Mouse (Mus musculus) spleen, adult 10 weeks (tissue): ENCODE measurements around the gene Tgfbr3. TPM values are rescaled to one million over a fixed set of nuclear protein-coding genes. Genes with fewer than 3 reads are reported as not detected.

Experiments used
- polyA plus RNA-seq: library from polyadenylated mRNA; stranded (reverse); fragments of 350-450 nt; fragmentation: Illumina TruSeq; extraction: RNeasy Lipid Tissue Mini Kit (QIAGEN cat#74804); gene quantifications from one replicate; pipeline ENCODE4 v1.2.3, GENCODE M21; 2015; ENCODE audit warnings: low replicate concordance; ENCODE audit not compliant: insufficient read depth

The Tgfbr3 gene
- polyA plus RNA-seq: 26.6 TPM

DNA sequence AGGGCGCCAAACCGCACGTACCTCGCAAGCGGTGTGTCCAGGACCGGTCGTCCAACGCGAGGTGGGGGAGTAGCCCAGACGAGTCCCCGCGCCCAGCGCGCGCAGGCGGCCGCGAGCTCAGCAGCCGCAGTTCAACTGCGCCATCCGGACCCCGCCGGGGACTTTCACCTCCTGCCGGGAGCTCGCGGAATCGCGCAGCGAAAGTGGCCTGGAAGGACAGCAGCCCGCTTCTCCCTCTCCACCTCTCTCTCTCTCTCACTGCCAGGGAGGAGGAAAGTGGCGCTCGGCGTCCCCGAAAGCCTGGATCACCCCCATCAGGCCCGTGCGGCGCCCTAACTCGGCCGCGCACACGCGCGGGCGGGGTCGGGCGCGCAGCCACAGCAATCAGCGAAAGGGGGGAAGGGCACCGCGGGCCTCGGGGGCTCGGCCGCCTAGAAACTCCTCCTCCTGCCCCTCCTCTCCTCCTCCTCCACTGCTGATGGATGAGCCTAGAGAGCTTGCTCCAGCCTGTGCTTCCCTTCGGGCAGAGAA is at the start of gene Tgfbr3:
Gene Tgfbr3, minus strand, starts transcription at position 396 of the 531 bp plus-strand sequence.

DNA sequence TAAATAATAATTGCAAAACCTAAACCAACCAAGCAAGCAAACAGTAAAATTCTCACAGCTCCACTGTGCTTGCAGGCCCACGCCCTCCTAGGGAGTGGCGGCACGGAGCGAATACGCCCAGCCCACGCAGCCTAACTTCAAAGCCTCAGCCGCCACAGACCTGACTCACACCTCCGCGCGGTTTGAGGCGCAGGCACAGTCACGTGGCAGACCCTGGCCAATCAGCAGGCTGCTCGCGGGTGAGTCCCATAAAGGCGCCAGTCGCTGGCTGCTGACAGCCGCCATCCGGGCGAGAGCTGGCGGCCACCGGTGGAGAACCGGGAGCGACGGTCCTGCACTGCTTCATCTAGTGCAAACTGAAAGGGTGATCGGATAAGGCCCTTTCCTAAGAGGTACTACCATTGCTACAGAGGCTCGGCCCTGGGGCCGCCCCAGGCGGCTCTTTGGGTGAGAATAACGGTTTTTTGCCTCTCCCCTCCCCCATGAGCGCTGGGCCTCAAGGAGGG is 41.5 kb upstream of the Tgfbr3 start, which contains the start of gene Brdt:
Gene Brdt, plus strand, starts transcription at position 244 of the 506 bp plus-strand sequence.

Other genes with a start within 250 kb of the Tgfbr3 start
- gene Brdt, start 41.5 kb upstream of the Tgfbr3 start, polyA plus RNA-seq: 1.6 TPM
- gene Ephx4, start 113.1 kb upstream of the Tgfbr3 start, polyA plus RNA-seq: 1.1 TPM
- not detected for gene Lpcat2b, start 141.9 kb upstream of the Tgfbr3 start, polyA plus RNA-seq
- 9.1 TPM for gene Btbd8, start 148.4 kb upstream of the Tgfbr3 start, polyA plus RNA-seq
- gene Gm42669, start 218.0 kb upstream of the Tgfbr3 start, polyA plus RNA-seq: 0.23 TPM
- gene 1700028K03Rik, start 245.1 kb upstream of the Tgfbr3 start, polyA plus RNA-seq: 0.12 TPM